Mouse (Mus musculus) lung, postnatal 0 days (tissue): ENCODE measurements at regions not wholly inside any gene's neighbourhood (a gene's known extent, or its start where the extent isn't known, plus 50 kb on each side); places are given as distances from the start of the nearest gene placed in this dataset.

Experiments
- ATAC-seq: fragments of 200-750 bp; cut with Nextera tagmentation; 2 replicates; pipeline ENCODE4 v1.8.0; 2017; ENCODE audit warnings: moderate library complexity
- DNase-seq: peaks from one replicate; pipeline ENCODE4 v3.0.0-alpha.2; 2016; ENCODE audit warnings: low spot score
- H3K27ac ChIP-seq: fragments of 300-500 bp; sonication (generic); 2 replicates; pipeline ENCODE4 v1.5.1; 2014; ENCODE audit warnings: antibody characterized with exemption, mild to moderate bottlenecking, low read length, mixed read lengths
- H3K27me3 ChIP-seq: fragments of 300-500 bp; sonication (generic); replicated peaks from 2 replicates; pipeline ENCODE4 v1.6.1; 2014; ENCODE audit warnings: low read length, mixed read lengths; ENCODE audit not compliant: insufficient read depth
- H3K36me3 ChIP-seq: fragments of 300-500 bp; sonication (generic); 2 replicates; pipeline ENCODE4 v1.6.1; 2014; ENCODE audit warnings: low read length, mixed read lengths; ENCODE audit not compliant: insufficient read depth
- H3K4me1 ChIP-seq: fragments of 300-500 bp; sonication (generic); 2 replicates; pipeline ENCODE4 v1.6.1; 2014; ENCODE audit warnings: antibody characterized with exemption, low read depth, low read length, mixed read lengths; ENCODE audit not compliant: insufficient read depth
- H3K4me2 ChIP-seq: fragments of 300-500 bp; sonication (generic); replicated peaks from 2 replicates; pipeline ENCODE4 v1.6.1; 2014; ENCODE audit warnings: low read depth, mild to moderate bottlenecking, low read length, moderate library complexity, mixed read lengths
- H3K4me3 ChIP-seq: fragments of 300-500 bp; sonication (generic); 2 replicates; pipeline ENCODE4 v1.5.1; 2014; ENCODE audit warnings: low read depth, low read length
- H3K9ac ChIP-seq: fragments of 300-500 bp; sonication (generic); replicated peaks from 2 replicates; pipeline ENCODE4 v1.6.1; 2014; ENCODE audit warnings: low read depth, mild to moderate bottlenecking
- H3K9me3 ChIP-seq: fragments of 300-500 bp; sonication (generic); 2 replicates; pipeline ENCODE4 v1.6.1; 2016; ENCODE audit warnings: low read length, mixed read lengths
- CTCF ChIP-seq: IDR thresholded peaks from 2 replicates; pipeline ENCODE4 v1.5.1; 2016; ENCODE audit warnings: antibody characterized with exemption, mild to moderate bottlenecking
- EP300 ChIP-seq: IDR thresholded peaks from 2 replicates; pipeline ENCODE4 v1.6.1; 2016; ENCODE audit warnings: antibody characterized with exemption, mild to moderate bottlenecking, control low read depth
- WGBS: fragments of 180-500 bp; shearing (Covaris S2); extraction: QIAGEN DNeasy Blood & Tissue Kit; methylation state at CpG from one replicate; pipeline ENCODE4 v1.1.7; 2014; 5-methylcytosine and 5-hydroxymethylcytosine counted together

GRCm38 (mm10) chr13:3743692-3744457 is 60.2 kb downstream of the Calml3 start:
- H3K36me3 ChIP-seq = no peaks in the 10 kb centered on the region
- no peak for ATAC-seq

DNA sequence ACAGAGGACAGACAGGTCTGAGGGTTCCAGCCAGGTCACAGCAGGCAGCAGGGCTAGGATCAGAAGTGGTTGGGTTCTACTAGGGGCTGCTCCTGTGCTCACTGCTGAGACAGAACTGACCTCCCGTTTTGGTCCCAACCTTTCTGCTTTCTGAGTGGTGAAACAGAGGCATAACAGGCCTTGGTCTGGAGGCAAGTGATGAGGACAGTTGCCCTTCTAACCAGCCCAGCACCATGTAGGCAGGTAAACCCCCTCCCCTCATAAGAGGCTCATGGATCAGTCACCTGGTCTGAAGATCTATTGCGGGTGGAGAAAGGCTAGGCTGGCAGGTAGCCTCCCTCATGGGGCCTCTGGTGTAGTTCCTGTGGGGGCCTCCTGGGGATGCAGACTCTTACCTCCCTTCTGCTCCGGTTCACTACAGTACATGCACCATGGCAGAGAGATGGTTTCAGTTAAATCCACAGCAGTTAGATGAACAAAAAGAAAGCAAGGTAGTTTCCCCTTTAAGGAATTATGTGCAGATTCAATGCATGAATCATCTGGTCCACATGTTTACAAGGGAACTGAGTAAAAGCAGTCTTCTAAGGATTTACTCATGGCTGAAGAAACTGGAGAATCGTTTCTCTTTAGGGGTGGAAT is 61.2 kb downstream of the Calml3 start:
- H3K27me3 ChIP-seq = no peaks in the 10 kb centered on the region
- DNase-seq = peak; percentile 32
- 0 out of 2 replicates have a peak overlapping the region, but pooled peaks have one; percentile 15 for H3K27ac ChIP-seq
- no peak overlapping the region for H3K4me2 ChIP-seq
- WGBS = 13% methylated on average over 4 of the region's 4 CpGs
- H3K9me3 ChIP-seq = no peaks in the 10 kb centered on the region
- TF ChIP-seq CTCF = no peak; the same call in 1 of the 2 replicates
- TF ChIP-seq EP300 = no peak
- H3K4me1 ChIP-seq = peaks cover 10% of the 10 kb centered on the region; the same call in 1 of the 2 replicates
- H3K9ac ChIP-seq = no peak overlapping the region
- ATAC-seq = peak; percentile 36
- no peak overlapping the region for H3K4me3 ChIP-seq
- no peaks in the 10 kb centered on the region for H3K36me3 ChIP-seq

More at GRCm38 (mm10) chr13:3743692-3744457, 60.2 kb downstream of the Calml3 start:
- H3K27me3 ChIP-seq = no peaks in the 10 kb centered on the region
- no peak for DNase-seq
- no peak overlapping the region for H3K27ac ChIP-seq
- WGBS = 87% methylated on average over 6 of the region's 6 CpGs
- no peak overlapping the region for H3K4me2 ChIP-seq
- no peak overlapping the region for H3K9ac ChIP-seq
- H3K4me1 ChIP-seq = peaks cover 10% of the 10 kb centered on the region; the same call in 1 of the 2 replicates
- no peaks in the 10 kb centered on the region for H3K9me3 ChIP-seq
- no peak for TF ChIP-seq CTCF
- no peak for TF ChIP-seq EP300
- no peak overlapping the region for H3K4me3 ChIP-seq

- WGBS = 7% methylated on average over 2 of the region's 2 CpGs
- ATAC-seq = peak; percentile 67
Measured at GRCm38 (mm10) chr13:3742094-3742730, 61.9 kb downstream of the Calml3 start.

DNA sequence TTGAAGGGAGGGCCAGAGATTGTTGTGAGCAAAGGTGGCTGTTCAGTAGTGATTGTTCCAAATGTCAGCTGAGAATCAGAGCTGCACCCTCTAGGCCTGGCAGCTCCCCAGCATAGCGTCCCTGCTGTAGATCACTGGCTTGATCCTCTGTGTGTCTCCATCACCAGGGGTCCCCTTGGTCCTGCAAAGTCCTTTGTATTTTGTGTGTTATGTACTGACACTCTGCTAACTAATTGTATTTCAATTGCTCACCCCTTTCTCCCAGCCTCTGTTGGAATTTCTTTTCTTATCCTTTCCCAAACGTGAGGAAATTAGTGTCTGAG is 73.5 kb downstream of the Calml3 start:
- Histone ChIP-seq H3K9ac (no peak overlapping the region), H3K27me3 (no peaks in the 10 kb centered on the region), H3K4me2 (no peak overlapping the region), H3K27ac (no peak overlapping the region), H3K4me3 (no peak overlapping the region), H3K9me3 (no peaks in the 10 kb centered on the region), H3K36me3 (no peaks in the 10 kb centered on the region), H3K4me1 (peaks cover 9% of the 10 kb centered on the region; the same call in 1 of the 2 replicates)
- TF ChIP-seq CTCF (no peak), EP300 (no peak)
- no peak for DNase-seq
- no peak for ATAC-seq
- 18% methylated on average over 2 of the region's 2 CpGs for WGBS

More at GRCm38 (mm10) chr13:3742094-3742730, 61.9 kb downstream of the Calml3 start:
- 0 out of 2 replicates have a peak overlapping the region, but pooled peaks have one; percentile 15 for H3K27ac ChIP-seq
- H3K27me3 ChIP-seq = no peaks in the 10 kb centered on the region
- DNase-seq = peak; percentile 52
- H3K4me2 ChIP-seq = no peak overlapping the region
- H3K4me3 ChIP-seq = no peak overlapping the region
- no peak overlapping the region for H3K9ac ChIP-seq
- no peaks in the 10 kb centered on the region for H3K9me3 ChIP-seq
- H3K4me1 ChIP-seq = peaks cover 10% of the 10 kb centered on the region; the same call in 1 of the 2 replicates
- no peak for TF ChIP-seq CTCF
- TF ChIP-seq EP300 = peak; percentile 37
- H3K36me3 ChIP-seq = no peaks in the 10 kb centered on the region

DNA sequence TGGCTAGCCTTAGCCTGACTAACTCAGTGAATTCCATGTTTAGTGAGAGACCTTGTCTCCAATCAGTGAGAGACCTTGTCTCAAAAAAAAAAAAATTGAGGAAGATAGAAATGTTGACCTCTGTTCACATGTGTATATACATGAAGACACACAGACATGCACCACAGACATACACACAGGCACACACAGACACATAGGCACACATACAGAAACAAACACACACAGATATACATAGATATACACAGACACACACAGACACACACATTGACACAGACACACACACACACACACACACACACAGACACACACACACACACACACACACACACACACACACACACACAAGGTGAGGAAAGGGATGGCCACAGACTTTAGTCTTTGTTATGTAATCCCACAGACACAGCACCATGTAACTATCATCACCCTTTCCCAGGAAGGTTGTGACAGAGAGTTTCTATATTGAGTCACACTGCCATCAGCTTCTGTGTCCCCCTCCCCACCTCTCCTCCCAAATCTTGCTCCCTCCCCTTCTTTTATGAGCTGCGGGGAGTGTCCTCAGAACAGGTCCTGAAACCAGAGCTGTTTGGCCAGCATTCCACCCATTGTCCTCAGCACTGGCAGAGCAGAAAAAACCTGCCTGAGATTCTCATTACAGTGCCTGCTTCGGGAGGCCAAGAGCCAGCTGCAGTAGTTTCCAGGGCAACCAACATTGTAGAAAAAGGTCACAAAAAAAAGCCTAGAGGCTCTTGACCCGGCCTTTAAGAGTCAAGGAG is 74.0 kb downstream of the Calml3 start:
- TF ChIP-seq CTCF = no peak
- TF ChIP-seq EP300 = no peak
- Histone ChIP-seq H3K4me1 (peaks cover 9% of the 10 kb centered on the region; the same call in 1 of the 2 replicates), H3K36me3 (no peaks in the 10 kb centered on the region), H3K4me3 (no peak overlapping the region), H3K9ac (no peak overlapping the region), H3K27ac (no peak overlapping the region), H3K4me2 (no peak overlapping the region), H3K27me3 (no peaks in the 10 kb centered on the region), H3K9me3 (no peaks in the 10 kb centered on the region)
- WGBS = 7% methylated on average over 3 of the region's 3 CpGs
- peak; percentile 68 for DNase-seq
- peak; percentile 78 for ATAC-seq
